Mouse (Mus musculus) midbrain, embryonic 14.5 days (tissue): Measurements from ENCODE around the gene Grasp. TPM values are rescaled to one million over a fixed set of nuclear protein-coding genes. Genes with fewer than 3 reads are reported as not detected.

Experiments used
- ATAC-seq: fragments of 200-750 bp; cut with Nextera tagmentation; 2 replicates; pipeline ENCODE4 v1.8.0; 2017; ENCODE audit warnings: moderate number of reproducible peaks, moderate library complexity; ENCODE audit not compliant: low FRiP score, low TSS enrichment
- DNase-seq: peaks from one replicate; pipeline ENCODE4 v3.0.0-alpha.2; 2015
- H3K27ac ChIP-seq: fragments of 300-500 bp; sonication (generic); replicated peaks from 2 replicates; pipeline ENCODE4 v1.5.1; 2014; ENCODE audit warnings: mild to moderate bottlenecking, low read depth, low read length, moderate library complexity
- H3K27me3 ChIP-seq: fragments of 300-500 bp; sonication (generic); 2 replicates; pipeline ENCODE4 v1.6.1; 2014; ENCODE audit warnings: low read length, control low read depth, mixed read lengths; ENCODE audit not compliant: control insufficient read depth, insufficient read depth
- H3K36me3 ChIP-seq: fragments of 300-500 bp; sonication (generic); 2 replicates; pipeline ENCODE4 v1.6.1; 2014; ENCODE audit warnings: low read length, control low read depth; ENCODE audit not compliant: control insufficient read depth, insufficient read depth
- H3K4me1 ChIP-seq: fragments of 300-500 bp; sonication (generic); 2 replicates; pipeline ENCODE4 v1.6.1; 2014; ENCODE audit warnings: mild to moderate bottlenecking, antibody characterized with exemption, low read length, control low read depth; ENCODE audit not compliant: control insufficient read depth, insufficient read depth
- H3K4me2 ChIP-seq: fragments of 300-500 bp; sonication (generic); 2 replicates; pipeline ENCODE4 v1.6.1; 2014; ENCODE audit warnings: mild to moderate bottlenecking, low read length, moderate library complexity
- H3K4me3 ChIP-seq: fragments of 300-500 bp; sonication (generic); replicated peaks from 2 replicates; pipeline ENCODE4 v1.5.1; 2014; ENCODE audit warnings: low read depth, low read length
- H3K9ac ChIP-seq: fragments of 300-500 bp; sonication (generic); replicated peaks from 2 replicates; pipeline ENCODE4 v1.6.1; 2014; ENCODE audit warnings: mild to moderate bottlenecking, low read length, moderate library complexity
- H3K9me3 ChIP-seq: fragments of 300-500 bp; sonication (generic); 2 replicates; pipeline ENCODE4 v1.6.1; 2016; ENCODE audit warnings: low read length, control low read depth, mixed read lengths; ENCODE audit not compliant: control insufficient read depth
- WGBS: fragments of 180-500 bp; shearing (Covaris S2); extraction: QIAGEN DNeasy Blood & Tissue Kit; methylation state at CpG from one replicate; pipeline ENCODE4 v1.1.7; 2014; 5-methylcytosine and 5-hydroxymethylcytosine counted together
- polyA plus RNA-seq: library from polyadenylated mRNA; unstranded; fragments of >200 nt; fragmentation: Nextera tagmentation; extraction: Ambion mirVana; gene quantifications from 2 replicates; pipeline ENCODE4 v1.2.1, GENCODE M21; 2014

Grasp gene
- polyA plus RNA-seq, 1 experiment from 2014 or later: 0.97 TPM

DNA sequence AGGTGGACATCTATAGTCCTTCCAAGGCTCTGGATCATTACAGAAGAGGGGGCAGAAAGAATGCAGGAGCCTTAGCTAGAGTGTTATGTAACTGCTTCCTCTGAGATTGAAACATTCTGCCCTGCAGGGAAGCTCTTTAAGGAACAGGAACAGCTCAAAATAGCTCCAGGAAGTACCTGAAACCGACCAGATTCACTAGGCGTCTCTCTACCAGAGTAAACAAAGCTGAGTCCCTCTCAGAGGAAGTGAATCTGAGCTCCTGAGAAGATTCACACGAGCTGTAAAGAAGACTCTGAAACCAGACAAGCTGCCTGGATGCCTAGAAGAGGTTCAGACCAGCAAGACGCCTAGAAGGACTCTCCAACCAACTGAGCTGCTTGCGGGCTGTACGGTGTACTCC is 28.6 kb downstream of the Grasp start:
- Histone ChIP-seq H3K4me1 (0 out of 2 replicates have a peak, but pooled peaks cover 7% of the 10 kb centered on the region), H3K36me3 (no peaks in the 10 kb centered on the region), H3K4me2 (no peak overlapping the region), H3K27ac (no peak overlapping the region), H3K4me3 (no peak overlapping the region), H3K27me3 (no peaks in the 10 kb centered on the region), H3K9me3 (no peaks in the 10 kb centered on the region), H3K9ac (no peak overlapping the region)
- DNase-seq: no peak
- no peak for ATAC-seq
- WGBS: 87% methylated on average over 6 of the region's 6 CpGs

DNA sequence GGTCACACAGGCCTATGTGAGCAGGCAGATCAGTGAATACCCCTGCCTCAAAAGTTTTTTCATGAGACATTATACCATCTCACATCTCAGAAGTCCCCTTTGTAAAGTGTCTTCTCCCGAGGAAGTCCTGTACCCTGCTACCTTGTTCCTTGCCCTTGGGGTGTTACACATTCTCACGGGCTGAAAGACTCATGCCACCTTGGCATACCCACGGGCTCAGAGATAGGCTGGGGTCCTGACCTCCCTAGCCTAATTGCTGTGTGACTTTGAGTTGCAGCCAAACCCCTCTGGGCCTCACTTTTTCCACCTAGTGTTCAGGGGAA is 29.5 kb downstream of the Grasp start:
- Histone ChIP-seq H3K4me1 (0 out of 2 replicates have a peak, but pooled peaks cover 7% of the 10 kb centered on the region), H3K9me3 (no peaks in the 10 kb centered on the region), H3K27ac (0 out of 2 replicates have a peak overlapping the region, but pooled peaks have one; percentile 2), H3K27me3 (no peaks in the 10 kb centered on the region), H3K4me2 (peak overlapping the region; percentile 82), H3K36me3 (no peaks in the 10 kb centered on the region), H3K4me3 (peak overlapping the region; percentile 59), H3K9ac (peak overlapping the region; percentile 77)
- ATAC-seq (no peak), DNase-seq (no peak)
- WGBS: 38% methylated on average over 3 of the region's 3 CpGs

- H3K4me1 ChIP-seq: 0 out of 2 replicates have a peak, but pooled peaks cover 7% of the 10 kb centered on the region
- H3K27me3 ChIP-seq: no peaks in the 10 kb centered on the region
- peak within 1 kb of the TSS; percentile 41; the same call in 1 of the 2 replicates for H3K27ac ChIP-seq
- DNase-seq (peak; percentile 81), ATAC-seq (peak; percentile 67)
- no peaks in the 10 kb centered on the region for H3K36me3 ChIP-seq
- peak within 1 kb of the TSS; percentile 77 for H3K9ac ChIP-seq
- peak within 1 kb of the TSS; percentile 82 for H3K4me2 ChIP-seq
- H3K4me3 ChIP-seq: peak within 1 kb of the TSS; percentile 59
- WGBS: under 1% methylated on average over 73 of the region's 82 CpGs
- H3K9me3 ChIP-seq: no peaks in the 10 kb centered on the region
Measured at GRCm38 (mm10) chr15:101253886-101254795, 30.2 kb downstream of the Grasp start, which contains the start of gene Nr4a1. TSS of gene Nr4a1 (plus strand) at chr15:101254269.

GRCm38 (mm10) chr15:101255842-101256462 is 32.0 kb downstream of the Grasp start:
- DNase-seq (no peak), ATAC-seq (no peak)
- WGBS: 84% methylated on average over 7 of the region's 7 CpGs
- no peaks in the 10 kb centered on the region for H3K9me3 ChIP-seq
- no peaks in the 10 kb centered on the region for H3K36me3 ChIP-seq
- no peak overlapping the region for H3K9ac ChIP-seq
- H3K27ac ChIP-seq: no peak overlapping the region
- H3K27me3 ChIP-seq: no peaks in the 10 kb centered on the region
- no peak overlapping the region for H3K4me3 ChIP-seq
- 0 out of 2 replicates have a peak, but pooled peaks cover 7% of the 10 kb centered on the region for H3K4me1 ChIP-seq
- no peak overlapping the region for H3K4me2 ChIP-seq

- Histone ChIP-seq H3K4me2 (no peak overlapping the region), H3K27me3 (no peaks in the 10 kb centered on the region), H3K9me3 (no peaks in the 10 kb centered on the region), H3K4me3 (no peak overlapping the region), H3K36me3 (no peaks in the 10 kb centered on the region), H3K27ac (no peak overlapping the region), H3K4me1 (0 out of 2 replicates have a peak, but pooled peaks cover 7% of the 10 kb centered on the region), H3K9ac (no peak overlapping the region)
- ATAC-seq (no peak), DNase-seq (no peak)
- 85% methylated on average over 14 of the region's 14 CpGs for WGBS
Measured at GRCm38 (mm10) chr15:101256463-101257206, 32.6 kb downstream of the Grasp start.

DNA sequence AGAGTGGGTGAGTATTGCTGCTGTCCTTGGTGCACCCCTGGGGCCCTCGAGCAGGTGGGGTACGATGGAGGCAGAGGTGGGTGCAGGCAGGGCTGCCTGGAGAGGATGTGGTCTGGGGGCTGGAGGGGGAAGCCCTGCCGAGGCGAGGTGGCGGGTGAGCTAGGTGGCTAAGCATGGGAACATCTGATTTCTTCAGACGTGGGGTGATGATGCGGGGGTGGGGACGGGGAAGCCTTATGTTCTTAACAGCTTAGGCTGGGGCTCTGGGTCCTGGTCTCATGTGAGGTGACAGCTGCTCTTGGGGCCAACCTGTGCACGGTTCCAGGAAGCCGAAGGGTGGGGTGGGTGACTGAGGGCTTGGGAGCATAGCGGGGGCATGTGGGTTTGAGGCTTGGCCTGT is 34.4 kb downstream of the Grasp start:
- no peaks in the 10 kb centered on the region for H3K9me3 ChIP-seq
- H3K4me2 ChIP-seq: no peak overlapping the region
- H3K4me1 ChIP-seq: 0 out of 2 replicates have a peak, but pooled peaks cover 7% of the 10 kb centered on the region
- WGBS: 88% methylated on average over 11 of the region's 11 CpGs
- H3K4me3 ChIP-seq: no peak overlapping the region
- ATAC-seq (no peak), DNase-seq (no peak)
- no peaks in the 10 kb centered on the region for H3K27me3 ChIP-seq
- H3K36me3 ChIP-seq: no peaks in the 10 kb centered on the region
- no peak overlapping the region for H3K27ac ChIP-seq
- no peak overlapping the region for H3K9ac ChIP-seq

- H3K27ac ChIP-seq: no peak overlapping the region
- H3K9me3 ChIP-seq: no peaks in the 10 kb centered on the region
- no peak overlapping the region for H3K9ac ChIP-seq
- WGBS: 80% methylated on average over 3 of the region's 3 CpGs
- H3K27me3 ChIP-seq: no peaks in the 10 kb centered on the region
- ATAC-seq (no peak), DNase-seq (no peak)
- H3K4me3 ChIP-seq: no peak overlapping the region
- H3K4me1 ChIP-seq: 0 out of 2 replicates have a peak, but pooled peaks cover under 1% of the 10 kb centered on the region
- no peaks in the 10 kb centered on the region for H3K36me3 ChIP-seq
- no peak overlapping the region for H3K4me2 ChIP-seq
Measured at GRCm38 (mm10) chr15:101259922-101260321, 35.9 kb downstream of the Grasp start.

DNA sequence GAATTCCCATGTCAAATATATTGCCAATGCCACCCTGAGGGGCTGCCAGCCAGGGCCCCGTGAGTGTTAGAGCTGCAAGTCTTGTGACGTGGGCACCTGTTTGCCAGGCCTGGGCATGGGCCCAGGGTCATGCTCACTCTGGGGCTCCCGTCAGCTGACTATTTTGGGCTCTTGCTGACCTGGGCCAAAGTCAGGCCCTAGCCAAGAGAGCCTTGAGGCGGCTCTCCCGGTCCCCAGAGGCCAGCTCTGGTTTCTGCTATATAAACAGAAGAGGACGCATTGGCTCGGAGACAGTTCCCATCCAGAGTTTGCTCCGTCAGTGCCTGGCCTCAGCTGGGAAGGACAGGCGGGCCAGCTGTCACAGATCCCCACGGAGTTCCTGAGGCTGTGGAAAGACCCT is 36.4 kb downstream of the Grasp start:
- Histone ChIP-seq H3K4me2 (no peak overlapping the region), H3K4me3 (no peak overlapping the region), H3K4me1 (no peaks in the 10 kb centered on the region), H3K9ac (no peak overlapping the region), H3K36me3 (no peaks in the 10 kb centered on the region), H3K27ac (no peak overlapping the region), H3K27me3 (peaks cover 2% of the 10 kb centered on the region), H3K9me3 (no peaks in the 10 kb centered on the region)
- 69% methylated on average over 10 of the region's 10 CpGs for WGBS
- ATAC-seq (no peak), DNase-seq (no peak)
